Comparison of ENCODE assay signal across 8 mouse cellular contexts in the genomic region with DNA sequence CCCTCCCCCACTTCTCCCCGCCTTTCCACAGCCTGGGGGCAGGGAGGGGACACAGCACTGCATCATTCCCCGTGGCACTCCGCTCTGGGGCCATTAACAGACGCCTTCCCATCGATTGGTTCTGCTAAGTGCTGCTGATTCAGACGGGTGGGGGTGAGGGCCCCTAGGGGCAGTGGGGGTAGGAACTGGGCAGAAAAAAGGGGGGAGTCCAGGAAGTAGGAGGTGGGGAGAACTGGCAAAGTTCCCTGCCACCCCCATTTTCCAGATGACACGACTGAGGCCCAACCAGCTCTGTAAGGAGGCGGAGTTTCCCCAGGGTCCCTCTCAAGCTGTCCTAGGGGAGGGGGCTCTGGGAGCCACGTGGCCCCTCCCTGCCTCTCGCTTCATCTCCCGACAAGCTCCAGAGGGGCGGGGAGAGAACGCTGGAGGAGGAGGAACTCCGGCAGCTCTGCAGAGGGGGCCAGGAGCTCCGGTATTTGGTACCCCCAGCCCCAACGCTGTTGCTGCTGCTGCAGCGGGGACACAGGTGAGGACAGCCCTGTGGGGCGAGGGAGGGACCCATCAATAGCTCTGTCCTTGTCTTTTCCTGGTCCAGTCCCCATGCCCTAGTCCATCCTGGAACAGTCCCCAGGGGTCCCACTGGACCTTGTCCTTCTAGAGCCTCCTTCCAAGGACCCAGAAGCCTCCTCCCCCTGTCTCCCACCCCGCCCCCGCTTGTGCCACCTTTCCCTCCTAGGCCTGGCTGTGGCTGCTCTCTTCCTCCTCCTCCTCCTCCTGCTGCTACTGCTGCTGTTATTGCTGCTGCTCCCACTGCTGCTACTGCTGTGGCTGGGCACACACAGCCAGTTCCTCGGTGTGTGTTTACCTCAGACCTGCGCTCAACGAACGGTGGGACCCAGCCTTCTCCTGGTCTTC. TPM values are rescaled to one million over a fixed set of nuclear protein-coding genes. Genes with fewer than 3 reads are reported as not detected.
DNase-seq lines count a peak whose midpoint lies in the region; ATAC-seq and TF ChIP-seq lines count a peak whose summit lies in the region.

A gene (plus strand): TSS at position 425 of the 915 bp plus-strand sequence.

- 12% methylated on average over 19 of the region's 24 CpGs for WGBS in embryonic facial prominence, embryonic 15.5 days
- WGBS in heart, embryonic 14.5 days: 12% methylated on average over 24 of the region's 24 CpGs
- 21% methylated on average over 22 of the region's 24 CpGs for WGBS in midbrain, embryonic 10.5 days

- peak within 1 kb of the TSS; percentile 77 for H3K4me3 ChIP-seq in E14TG2a.4 (replicated peaks; ENCODE audit: low read length)
- H3K4me3 ChIP-seq in embryonic facial prominence, embryonic 15.5 days (replicated peaks): peak within 1 kb of the TSS; percentile 46
- peak within 1 kb of the TSS; percentile 37 to 40 for H3K4me3 ChIP-seq in heart, embryonic 14.5 days (ENCODE audit: control insufficient read depth in 1 of 2, insufficient read depth in 1 of 2, low read depth in 1 of 2, low read length in 2 of 2)
- H3K4me3 ChIP-seq in midbrain, embryonic 10.5 days: peak within 1 kb of the TSS; percentile 45

- H3K36me3 ChIP-seq in E14TG2a.4 (ENCODE audit: insufficient read depth, low read length): peaks cover 37% of the 10 kb centered on the region
- H3K36me3 ChIP-seq in embryonic facial prominence, embryonic 15.5 days: no peaks in the 10 kb centered on the region
- 0 out of 2 replicates have a peak, but pooled peaks cover 21% of the 10 kb centered on the region for H3K36me3 ChIP-seq in heart, embryonic 14.5 days (ENCODE audit: control insufficient read depth, insufficient read depth, low read length)
- peaks cover 28% of the 10 kb centered on the region for H3K36me3 ChIP-seq in midbrain, embryonic 10.5 days

- ATAC-seq in embryonic facial prominence, embryonic 15.5 days (ENCODE audit: insufficient number of reproducible peaks, low FRiP score, low TSS enrichment, low read depth): peak; percentile 75
- 0 out of 2 replicates have a peak, but pooled peaks have one; percentile 35 for ATAC-seq in heart, embryonic 14.5 days (ENCODE audit: insufficient number of reproducible peaks, insufficient read depth, low FRiP score, low read depth)
- no peak for ATAC-seq in monocyte, adult 5-6 weeks (replicated peaks; ENCODE audit: insufficient number of reproducible peaks, low FRiP score, low TSS enrichment, poor library complexity, severe bottlenecking)

- peak; percentile 74 for DNase-seq in ZHBTc4 (ENCODE audit: low read depth, low spot score)
- DNase-seq in layer of hippocampus, postnatal 25 days (ENCODE audit: extremely low spot score in 1 of 2, low spot score in 1 of 2): peak; percentile 21 to 29
- DNase-seq in midbrain, embryonic 10.5 days (ENCODE audit: low spot score): no peak
- peak; percentile 43 for DNase-seq in testis, postnatal 10 days (ENCODE audit: low spot score)

- peaks cover 31% of the 10 kb centered on the region for H3K4me1 ChIP-seq in E14TG2a.4 (replicated peaks; ENCODE audit: low read depth, low read length)
- peaks cover 6% of the 10 kb centered on the region; the same call in 1 of the 2 replicates for H3K4me1 ChIP-seq in embryonic facial prominence, embryonic 15.5 days
- H3K4me1 ChIP-seq in heart, embryonic 14.5 days (ENCODE audit: control insufficient read depth in 2 of 2, insufficient read depth in 2 of 2, low read length in 2 of 2): peaks cover 3% of the 10 kb centered on the region in 2 experiments; a peak in 1 of 4 replicates
- H3K4me1 ChIP-seq in midbrain, embryonic 10.5 days: peaks cover 12% of the 10 kb centered on the region

- H3K9ac ChIP-seq in embryonic facial prominence, embryonic 15.5 days: peak within 1 kb of the TSS; percentile 31; the same call in 1 of the 2 replicates
- H3K9ac ChIP-seq in heart, embryonic 14.5 days (ENCODE audit: low read length): peak within 1 kb of the TSS; percentile 45

- H3K4me2 ChIP-seq in embryonic facial prominence, embryonic 15.5 days (replicated peaks): peak within 1 kb of the TSS; percentile 58
- peak within 1 kb of the TSS; percentile 71 for H3K4me2 ChIP-seq in heart, embryonic 14.5 days (ENCODE audit: low read length)

- TF ChIP-seq CTCF in E14TG2a.4 (conservative IDR thresholded peaks at IDR 0.05; ENCODE audit: low read length): no peak

- H3K27me3 ChIP-seq in E14TG2a.4 (ENCODE audit: insufficient read depth, low read length): no peaks in the 10 kb centered on the region
- no peaks in the 10 kb centered on the region for H3K27me3 ChIP-seq in embryonic facial prominence, embryonic 15.5 days
- no peaks in the 10 kb centered on the region for H3K27me3 ChIP-seq in heart, embryonic 14.5 days (ENCODE audit: control insufficient read depth, insufficient read depth, low read length)
- H3K27me3 ChIP-seq in midbrain, embryonic 10.5 days (ENCODE audit: low read depth, poor library complexity, severe bottlenecking): no peaks in the 10 kb centered on the region

- no peaks in the 10 kb centered on the region for H3K9me3 ChIP-seq in E14TG2a.4 (ENCODE audit: low read length)
- H3K9me3 ChIP-seq in embryonic facial prominence, embryonic 15.5 days (replicated peaks): no peaks in the 10 kb centered on the region
- H3K9me3 ChIP-seq in heart, embryonic 14.5 days (ENCODE audit: control insufficient read depth, low read length): no peaks in the 10 kb centered on the region
- H3K9me3 ChIP-seq in midbrain, embryonic 10.5 days (replicated peaks): peaks cover 27% of the 10 kb centered on the region

- H3K27ac ChIP-seq in embryonic facial prominence, embryonic 15.5 days (replicated peaks): no peak within 1 kb of the TSS
- H3K27ac ChIP-seq in heart, embryonic 14.5 days (replicated peaks in 1 of 2; ENCODE audit: control insufficient read depth in 1 of 2, insufficient read depth in 1 of 2, low read depth in 2 of 2, low read length in 2 of 2): no peak within 1 kb of the TSS
- no peak within 1 kb of the TSS for H3K27ac ChIP-seq in midbrain, embryonic 10.5 days (replicated peaks)

RNA-seq across cellular contexts. Expression of the gene that starts here (rescaled TPM):
- polyA plus RNA-seq in embryonic facial prominence, embryonic 15.5 days (2015; fragmentation: Nextera tagmentation; extraction: Ambion mirVana): 1.8 and 1.9 TPM in 2 replicates
- 1.8 and 1.9 TPM in 2 replicates for polyA plus RNA-seq in heart, embryonic 14.5 days (2014; fragmentation: Nextera tagmentation; extraction: Ambion mirVana)
- 1 to 10 TPM; 8.0 to 9.5 TPM for total RNA-seq in layer of hippocampus, postnatal 25 days (2021)
- 0.59 and 1.1 TPM in 2 replicates for polyA plus RNA-seq in midbrain, embryonic 10.5 days (2016; fragmentation: Nextera tagmentation; extraction: Ambion mirVana)
- 1.3 TPM in 1 of 3 replicates, not detected in the others for total RNA-seq in monocyte, adult 5-6 weeks (2017)
